Mouse (Mus musculus) left cerebral cortex, adult 18-20 months (tissue): Measurements from ENCODE around the gene Arpc2. TPM values are rescaled to one million over a fixed set of nuclear protein-coding genes. Genes with fewer than 3 reads are reported as not detected.

Source experiments
- DNase-seq, 2 experiments: peaks; one replicate each; pipeline ENCODE4 v3.0.0; 2021 to 2022; ENCODE audit warnings: low spot score in 2 of 2, mixed read lengths in 1 of 2
- long read RNA-seq, 2 experiments: library from polyadenylated mRNA; stranded (forward); transcript quantifications; one replicate each; pipeline ENCODE4 v2.0.0; 2021
- total RNA-seq, 2 experiments: library from RNA; stranded (reverse); gene quantifications; 2 replicates each; pipeline ENCODE4 v1.2.3; 2021

The Arpc2 gene
- total RNA-seq, result 100 to 1,000 TPM; 244 to 263 TPM
- long read RNA-seq, experiment 1, transcript Arpc2-203 (11 exons, 1,439 nt), result minor isoform, 77 of 497 reads
- long read RNA-seq, experiment 1, transcript Arpc2-201 (10 exons, 1,404 nt), result major isoform, 394 of 497 reads
- long read RNA-seq, experiment 1, partial matches to known transcripts, result 13 of 497 reads
- long read RNA-seq, experiment 1, other reads (novel, unspliced or antisense), result 13 of 497 reads
- long read RNA-seq, experiment 2, transcript Arpc2-201 (10 exons, 1,404 nt), result major isoform, 279 of 367 reads
- long read RNA-seq, experiment 2, transcript Arpc2-203 (11 exons, 1,439 nt), result minor isoform, 69 of 367 reads
- long read RNA-seq, experiment 2, partial matches to known transcripts, result 6 of 367 reads
- long read RNA-seq, experiment 2, other reads (novel, unspliced or antisense), result 10 of 367 reads

DNA sequence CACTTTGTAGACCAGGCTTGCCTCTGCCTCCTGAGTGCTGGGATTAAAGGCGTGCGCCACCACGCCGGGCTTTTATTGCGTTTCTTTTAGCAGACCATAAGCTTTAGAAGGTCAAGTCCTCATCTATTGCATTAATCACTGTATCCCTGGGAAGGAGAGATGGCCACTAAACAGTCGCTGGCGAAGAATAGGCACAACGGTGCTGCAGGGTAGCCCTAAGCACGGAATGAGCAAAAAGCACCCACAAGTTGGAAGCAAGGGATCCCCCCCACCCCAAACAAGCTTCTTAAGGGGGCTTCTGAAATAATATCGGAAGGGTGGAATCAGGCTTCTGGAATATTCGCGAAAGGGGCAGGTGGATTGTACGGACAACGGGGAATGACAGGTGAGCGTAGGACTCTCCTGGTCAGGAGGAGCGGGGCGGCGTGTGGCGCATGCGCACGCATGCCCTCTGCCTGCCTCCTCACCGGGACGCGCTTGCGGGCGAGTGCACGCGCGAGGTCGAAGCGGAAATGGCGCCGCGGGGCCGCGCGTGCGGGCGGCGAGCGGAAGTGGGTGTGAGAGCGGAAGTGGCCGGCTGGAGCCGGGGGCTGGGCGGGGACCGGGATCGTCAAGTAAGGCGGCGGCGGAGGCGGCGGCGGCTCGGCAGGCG lies at the start of gene Arpc2:
TSS of gene Arpc2 (plus strand) at position 147 of the 652 bp plus-strand sequence.
- peak; percentile 96 to 98 for DNase-seq

GRCm38 (mm10) chr1:74190471-74190870 lies 45.4 kb upstream of the Arpc2 start:
- DNase-seq, result no peak

GRCm38 (mm10) chr1:74192711-74193110 lies 43.2 kb upstream of the Arpc2 start:
- no peak for DNase-seq

DNA sequence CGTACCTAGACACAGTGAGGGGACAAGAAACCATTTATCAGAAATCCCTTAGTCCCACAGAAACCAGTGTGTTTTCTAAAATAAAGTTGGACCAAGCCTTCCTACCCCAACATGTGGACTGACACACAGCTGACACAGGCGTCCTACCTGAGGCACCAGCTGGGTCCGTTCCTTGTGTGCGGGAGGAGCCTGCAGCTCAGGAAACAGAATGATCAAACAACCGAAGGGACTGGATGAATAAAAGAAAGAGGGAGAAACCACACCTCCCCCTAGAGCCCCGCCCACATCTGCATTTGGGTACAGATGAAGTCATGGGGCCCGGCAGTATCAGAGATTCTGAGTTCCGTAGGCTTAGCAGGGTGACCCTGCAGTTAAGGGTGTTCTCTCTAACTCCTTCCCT lies 41.4 kb upstream of the Arpc2 start, which contains the start of gene Cxcr1:
TSS of gene Cxcr1 (minus strand) at position 187 of the 400 bp plus-strand sequence.
- DNase-seq, result no peak

GRCm38 (mm10) chr1:74195961-74196360 lies 39.9 kb upstream of the Arpc2 start:
- DNase-seq, result no peak

- DNase-seq, result no peak
Observed at GRCm38 (mm10) chr1:74196621-74197419, 39.1 kb upstream of the Arpc2 start.

GRCm38 (mm10) chr1:74197726-74198470 lies 38.0 kb upstream of the Arpc2 start:
- DNase-seq, result peak; percentile 46 to 72

DNA sequence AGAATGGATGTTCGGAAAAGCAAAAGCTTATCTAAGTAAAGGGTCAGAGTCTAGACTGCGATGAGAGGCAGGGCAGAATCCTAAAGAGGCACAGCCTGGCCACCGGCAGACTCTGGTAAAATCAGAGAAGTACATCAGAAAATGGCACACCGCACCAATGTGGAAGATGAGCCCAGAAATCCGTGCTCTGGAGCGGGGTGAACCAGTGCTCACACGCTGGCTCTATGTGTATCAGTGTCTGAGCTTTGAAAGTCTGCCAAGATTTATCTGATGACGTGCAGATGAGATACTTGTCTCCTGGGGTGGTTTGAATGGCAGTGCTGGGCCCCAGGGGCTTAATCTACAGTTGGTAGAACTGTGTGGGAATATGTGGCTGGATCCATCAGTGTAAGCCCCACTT lies 36.8 kb upstream of the Arpc2 start:
- no peak for DNase-seq

DNA sequence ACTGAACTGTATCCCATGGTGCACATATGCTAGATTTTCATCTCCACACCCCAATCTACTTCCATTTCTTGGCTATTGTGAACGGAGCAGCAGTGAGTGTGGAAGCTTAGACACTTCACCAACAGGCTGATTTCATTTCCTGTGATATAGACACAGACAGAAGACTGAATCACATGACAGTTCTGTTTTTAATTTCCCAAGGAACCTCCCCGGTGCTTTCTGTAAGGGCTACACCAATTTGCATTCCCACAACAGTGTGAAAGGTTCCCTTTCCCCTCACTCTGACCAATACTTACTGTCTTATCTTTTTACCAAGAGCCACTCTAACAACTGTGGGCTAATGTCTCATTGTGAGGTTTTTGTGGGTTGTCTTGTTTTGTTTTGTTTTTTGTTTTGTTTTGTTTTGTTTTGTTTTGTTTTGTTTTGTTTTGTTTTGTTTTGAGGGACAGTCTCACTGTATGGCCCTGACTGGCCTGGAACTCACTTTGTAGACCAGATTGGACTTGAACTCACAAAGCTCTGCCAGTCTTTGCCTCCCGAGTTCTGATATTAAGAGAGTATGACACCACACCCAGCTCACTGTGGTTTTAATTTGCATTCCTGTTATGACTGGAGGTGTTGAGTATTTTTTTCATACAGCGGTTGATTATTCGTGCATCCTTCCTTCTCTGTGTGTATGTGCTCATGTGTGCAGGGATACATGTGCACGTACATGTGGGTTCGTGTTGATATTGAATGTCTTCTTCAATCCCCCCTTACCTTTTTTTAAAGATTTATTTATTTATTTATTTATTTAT lies 34.6 kb upstream of the Arpc2 start:
- DNase-seq, result no peak

DNA sequence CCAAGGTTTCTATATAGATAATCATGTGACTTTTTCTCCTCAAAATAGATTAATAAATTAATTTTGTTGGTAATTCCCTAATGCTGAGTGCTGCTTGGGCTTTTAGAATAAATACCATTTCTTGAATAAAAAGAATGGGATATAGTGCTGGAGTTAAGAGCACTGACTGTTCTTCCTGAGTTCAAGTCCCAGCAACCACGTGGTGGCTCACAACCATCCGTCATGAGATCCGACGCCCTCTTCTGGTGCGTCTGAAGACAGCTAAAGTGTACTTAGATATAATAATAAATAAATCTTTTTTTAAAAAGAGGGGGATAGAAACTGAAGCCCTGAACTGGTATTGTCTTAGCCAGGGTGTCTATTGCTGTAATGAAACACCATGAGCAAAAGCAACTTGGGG lies 32.4 kb upstream of the Arpc2 start:
- no peak for DNase-seq

- DNase-seq, result peak in 1 of 2 experiments; percentile 20
Observed at GRCm38 (mm10) chr1:74205881-74206280, 30.0 kb upstream of the Arpc2 start.

GRCm38 (mm10) chr1:74206642-74207041 lies 29.2 kb upstream of the Arpc2 start:
- no peak for DNase-seq

GRCm38 (mm10) chr1:74207906-74208305 lies 28.0 kb upstream of the Arpc2 start:
- DNase-seq, result peak; percentile 15 to 22

DNA sequence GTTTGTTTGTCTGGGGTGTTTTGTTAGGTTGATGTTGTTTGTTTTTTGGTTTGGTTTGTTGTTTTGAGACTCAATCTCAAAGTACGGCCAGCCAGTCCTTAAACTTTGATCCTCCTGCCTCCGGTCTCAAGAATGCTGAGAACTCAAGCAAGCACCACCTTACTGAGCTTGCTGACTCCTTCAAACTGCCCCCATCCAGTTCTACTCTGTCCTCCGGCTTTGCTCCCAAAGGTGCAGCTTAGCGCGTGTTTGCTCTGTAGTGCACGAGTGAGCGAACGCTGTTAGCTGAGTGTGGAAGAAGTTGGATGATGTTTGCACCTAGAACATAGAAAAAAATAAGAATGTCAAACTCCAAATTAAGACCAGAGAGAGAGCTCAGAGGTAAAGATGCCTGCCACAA lies 26.9 kb upstream of the Arpc2 start:
- no peak for DNase-seq

DNA sequence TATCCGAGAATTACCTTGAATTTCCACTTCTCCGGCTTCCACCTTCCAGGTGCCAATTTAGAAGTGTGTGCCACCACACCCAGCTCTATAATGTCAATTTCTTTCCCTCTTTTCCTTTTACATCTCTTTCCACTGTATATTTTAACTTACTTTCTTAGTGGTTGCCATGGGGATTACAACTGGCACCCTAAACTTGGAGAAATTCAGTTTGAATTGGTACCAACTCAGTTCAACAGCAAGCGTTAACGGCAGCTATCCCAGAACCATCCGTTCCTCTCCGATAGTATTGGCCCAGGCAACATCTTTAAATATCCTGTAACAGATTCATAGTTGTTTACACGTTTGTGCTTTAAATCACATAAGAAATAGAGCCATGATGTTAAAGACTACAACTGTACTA lies 16.0 kb upstream of the Arpc2 start:
- DNase-seq, result no peak

- no peak for DNase-seq
Observed at GRCm38 (mm10) chr1:74227317-74227716, 8.6 kb upstream of the Arpc2 start.

DNA sequence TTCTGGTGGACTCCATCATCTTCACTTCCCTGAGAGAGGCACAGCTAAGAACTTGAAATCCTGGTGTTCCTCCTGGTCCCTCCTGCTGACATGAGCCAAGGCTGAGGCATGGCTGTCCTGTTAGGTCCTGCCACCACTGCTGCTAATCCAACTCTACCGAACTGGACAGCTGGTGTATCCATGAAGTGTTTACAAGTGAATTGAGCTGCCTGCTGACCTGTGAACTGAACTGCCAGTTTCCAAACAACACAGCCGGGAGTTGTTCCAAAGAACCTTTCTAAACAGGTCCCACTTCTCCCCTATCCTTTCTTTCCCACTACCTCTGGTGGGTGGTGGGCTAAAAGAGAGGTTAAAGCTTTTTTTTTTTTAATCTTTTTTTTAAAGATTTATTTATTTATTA lies 5.9 kb upstream of the Arpc2 start:
- no peak for DNase-seq

- no peak for DNase-seq
Observed at GRCm38 (mm10) chr1:74230992-74231391, 4.9 kb upstream of the Arpc2 start.

- DNase-seq, result peak; percentile 36 to 38
Observed at GRCm38 (mm10) chr1:74236590-74237317, 870 bp downstream of the Arpc2 start.
